In the genomic region with DNA sequence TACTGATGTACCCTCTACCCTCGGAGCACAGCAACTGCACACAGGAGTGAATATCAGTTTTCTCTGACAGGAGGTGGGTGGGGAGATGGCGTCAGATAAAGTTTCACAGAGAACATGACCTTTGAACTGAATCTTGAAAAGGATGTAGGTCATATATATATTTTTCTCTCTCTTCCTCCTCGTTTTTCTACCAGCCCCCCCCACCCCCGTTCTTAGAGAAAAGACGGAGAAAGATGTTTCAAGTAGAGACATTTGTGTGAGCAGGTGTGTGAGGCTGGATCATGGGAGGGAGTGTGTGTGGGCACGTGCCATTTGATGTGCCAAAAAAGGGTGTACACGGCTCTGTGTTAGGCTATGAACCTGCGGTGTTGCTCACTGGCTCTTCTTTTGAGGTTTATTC, we compare ENCODE assay signal across 22 mouse cellular contexts.
DNase-seq lines count a peak whose midpoint lies in the region; ATAC-seq and TF ChIP-seq lines count a peak whose summit lies in the region.
"Had no signal": no experiment of that assay in that cellular context is flagged by ENCODE, and none has a peak within 500 bp of the region (broad histone marks: within the 10 kb centered on the region; RNA-seq: fewer than 3 reads in every experiment).

No protein-coding gene starts in this region.

- no peaks in the 10 kb centered on the region for H3K27me3 ChIP-seq in heart, embryonic 16.5 days (ENCODE audit: control insufficient read depth, insufficient read depth, low read length)
- H3K27me3 ChIP-seq in forebrain, embryonic 16.5 days (replicated peaks; ENCODE audit: control insufficient read depth, insufficient read depth, low read length): no peaks in the 10 kb centered on the region
- H3K27me3 ChIP-seq: embryonic facial prominence, embryonic 15.5 days; heart, embryonic 15.5 days; limb, embryonic 13.5 days; stomach, embryonic 15.5 days had no signal

- intact Hi-C loops in heart, postnatal 36 days (cut with DNase I): no loop called here
- intact Hi-C loops in heart, postnatal 10 days (cut with DNase I): no loop called here
- intact Hi-C loops in gastrocnemius, adult 2 months (cut with DNase I): no loop called here

- TF ChIP-seq CTCF in gastrocnemius, adult 2 months (IDR thresholded peaks at IDR 0.05): no peak

- DNase-seq in heart, postnatal 36 days: no peak
- DNase-seq in brain, adult 2 months (ENCODE audit: low read depth, low spot score): peak; percentile 17
- peak; percentile 45 to 68 for DNase-seq in natural killer cell, adult 2 months (ENCODE audit: low spot score in 2 of 2)
- DNase-seq in thymus, postnatal 36 days: peak; percentile 68 to 84
- no peak for DNase-seq in heart, postnatal 10 days
- no peak for DNase-seq in gastrocnemius, adult 2 months
- DNase-seq: adrenal gland, postnatal 25 days; cerebellum, adult 9-10 months; gastrocnemius, postnatal 14 days; kidney, adult 2 months; kidney, postnatal 14 days; lung, adult 2 months; lung, postnatal 36 days had no signal

- no peak overlapping the region for H3K4me2 ChIP-seq in heart, embryonic 16.5 days (ENCODE audit: low read depth, low read length)
- H3K4me2 ChIP-seq in forebrain, embryonic 16.5 days (ENCODE audit: low read length): no peak overlapping the region
- H3K4me2 ChIP-seq: embryonic facial prominence, embryonic 15.5 days; heart, embryonic 15.5 days; hindbrain, embryonic 14.5 days; limb, embryonic 13.5 days; midbrain, embryonic 11.5 days; stomach, embryonic 15.5 days had no signal

- 70% methylated on average over 8 of the region's 8 CpGs for WGBS in heart, embryonic 16.5 days
- 88% methylated on average over 8 of the region's 8 CpGs for WGBS in forebrain, embryonic 16.5 days

- H3K9me3 ChIP-seq in heart, embryonic 16.5 days (replicated peaks; ENCODE audit: control insufficient read depth, low read length): no peaks in the 10 kb centered on the region
- H3K9me3 ChIP-seq in forebrain, embryonic 16.5 days (ENCODE audit: control insufficient read depth, low read length): no peaks in the 10 kb centered on the region
- H3K9me3 ChIP-seq: embryonic facial prominence, embryonic 15.5 days; heart, embryonic 15.5 days; limb, embryonic 13.5 days; stomach, embryonic 15.5 days had no signal

- peak; percentile 52 for ATAC-seq in heart, embryonic 16.5 days (replicated peaks; ENCODE audit: extremely low read depth, insufficient read depth, low FRiP score)
- no peak for ATAC-seq in forebrain, embryonic 16.5 days

- peaks cover under 1% of the 10 kb centered on the region; the same call in 1 of the 2 replicates for H3K4me1 ChIP-seq in heart, embryonic 16.5 days (ENCODE audit: control insufficient read depth, insufficient read depth, low read length)
- no peaks in the 10 kb centered on the region for H3K4me1 ChIP-seq in forebrain, embryonic 16.5 days (replicated peaks; ENCODE audit: control insufficient read depth, insufficient read depth, low read length)
- H3K4me1 ChIP-seq: embryonic facial prominence, embryonic 15.5 days; heart, embryonic 15.5 days; limb, embryonic 13.5 days; stomach, embryonic 15.5 days had no signal

- H3K4me3 ChIP-seq in heart, embryonic 16.5 days (ENCODE audit: low read length): no peak overlapping the region
- H3K4me3 ChIP-seq in forebrain, embryonic 16.5 days (replicated peaks; ENCODE audit: low read length): no peak overlapping the region
- H3K4me3 ChIP-seq in gastrocnemius, adult 2 months: no peak overlapping the region
- H3K4me3 ChIP-seq: embryonic facial prominence, embryonic 15.5 days; heart, adult 2 months; heart, embryonic 15.5 days; limb, embryonic 13.5 days; stomach, embryonic 15.5 days had no signal

- no peak overlapping the region for H3K9ac ChIP-seq in heart, embryonic 16.5 days (ENCODE audit: low read length)
- H3K9ac ChIP-seq in forebrain, embryonic 16.5 days (replicated peaks; ENCODE audit: low read depth, low read length): no peak overlapping the region
- H3K9ac ChIP-seq: embryonic facial prominence, embryonic 15.5 days; heart, embryonic 15.5 days; hindbrain, embryonic 14.5 days; limb, embryonic 13.5 days; stomach, embryonic 15.5 days had no signal

- H3K27ac ChIP-seq in heart, embryonic 16.5 days (ENCODE audit: low read length): no peak overlapping the region
- no peak overlapping the region for H3K27ac ChIP-seq in forebrain, embryonic 16.5 days (ENCODE audit: low read length)
- H3K27ac ChIP-seq in gastrocnemius, adult 2 months: no peak overlapping the region
- H3K27ac ChIP-seq: embryonic facial prominence, embryonic 15.5 days; heart, adult 2 months; heart, embryonic 15.5 days; hindbrain, embryonic 14.5 days; limb, embryonic 13.5 days; stomach, embryonic 15.5 days had no signal

- no peaks in the 10 kb centered on the region for H3K36me3 ChIP-seq in heart, embryonic 16.5 days (ENCODE audit: control insufficient read depth, insufficient read depth)
- no peaks in the 10 kb centered on the region for H3K36me3 ChIP-seq in forebrain, embryonic 16.5 days (ENCODE audit: control insufficient read depth, insufficient read depth)
- H3K36me3 ChIP-seq: embryonic facial prominence, embryonic 15.5 days; heart, embryonic 15.5 days; limb, embryonic 13.5 days; stomach, embryonic 15.5 days had no signal

Comparison
In these comparisons a context has a peak if more than half of its experiments do, and no peak if none do; other contexts are left out.
1. DNase-seq: peak in brain, adult 2 months (single experiment), natural killer cell, adult 2 months (2 of 2) and thymus, postnatal 36 days (2 of 2); none in heart, postnatal 36 days (0 of 2), heart, postnatal 10 days (0 of 2) and gastrocnemius, adult 2 months (single experiment).